Mouse (Mus musculus) lung, embryonic 14.5 days (tissue): ENCODE measurements around the gene Arsb. TPM values are rescaled to one million over a fixed set of nuclear protein-coding genes. Genes with fewer than 3 reads are reported as not detected.
A peak's percentile ranks its signal among the peaks of the same experiment; 100 is the strongest.

Source experiments
- ATAC-seq: fragments of 200-750 bp; cut with Nextera tagmentation; 2 replicates; pipeline ENCODE4 v1.8.0; 2017; ENCODE audit warnings: mild to moderate bottlenecking, moderate TSS enrichment, moderate library complexity; ENCODE audit not compliant: insufficient read depth
- DNase-seq: peaks from one replicate; pipeline ENCODE4 v3.0.0-alpha.2; 2015
- H3K27ac ChIP-seq: fragments of 300-500 bp; sonication (generic); 2 replicates; pipeline ENCODE4 v1.5.1; 2014; ENCODE audit warnings: low read depth, mild to moderate bottlenecking, moderate library complexity
- H3K27me3 ChIP-seq: fragments of 300-500 bp; sonication (generic); 2 replicates; pipeline ENCODE4 v1.6.1; 2014; ENCODE audit warnings: low read length, control low read depth; ENCODE audit not compliant: insufficient read depth
- H3K36me3 ChIP-seq: fragments of 300-500 bp; sonication (generic); 2 replicates; pipeline ENCODE4 v1.6.1; 2014; ENCODE audit warnings: control low read depth; ENCODE audit not compliant: insufficient read depth
- H3K4me1 ChIP-seq: fragments of 300-500 bp; sonication (generic); 2 replicates; pipeline ENCODE4 v1.6.1; 2014; ENCODE audit warnings: antibody characterized with exemption, control low read depth; ENCODE audit not compliant: insufficient read depth
- H3K4me2 ChIP-seq: fragments of 300-500 bp; sonication (generic); 2 replicates; pipeline ENCODE4 v1.6.1; 2014; ENCODE audit warnings: mild to moderate bottlenecking
- H3K4me3 ChIP-seq: fragments of 300-500 bp; sonication (generic); 2 replicates; pipeline ENCODE4 v1.5.1; 2014; ENCODE audit warnings: low read depth, low read length
- H3K9ac ChIP-seq: fragments of 300-500 bp; sonication (generic); 2 replicates; pipeline ENCODE4 v1.6.1; 2014
- H3K9me3 ChIP-seq: fragments of 300-500 bp; sonication (generic); 2 replicates; pipeline ENCODE4 v1.6.1; 2016; ENCODE audit warnings: low read depth, low read length, control low read depth
- CTCF ChIP-seq: IDR thresholded peaks from 2 replicates; pipeline ENCODE4 v1.5.1; 2016; ENCODE audit warnings: antibody characterized with exemption, low read depth
- WGBS: fragments of 180-500 bp; shearing (Covaris S2); extraction: QIAGEN DNeasy Blood & Tissue Kit; methylation state at CpG from one replicate; pipeline ENCODE4 v1.1.7; 2014; 5-methylcytosine and 5-hydroxymethylcytosine counted together
- polyA plus RNA-seq: library from polyadenylated mRNA; unstranded; fragments of >200 nt; fragmentation: Nextera tagmentation; extraction: Ambion mirVana; gene quantifications from 2 replicates; pipeline ENCODE4 v1.2.1, GENCODE M21; 2014

The Arsb gene
- polyA plus RNA-seq, 1 experiment from 2014 or later: 20.3 TPM

DNA sequence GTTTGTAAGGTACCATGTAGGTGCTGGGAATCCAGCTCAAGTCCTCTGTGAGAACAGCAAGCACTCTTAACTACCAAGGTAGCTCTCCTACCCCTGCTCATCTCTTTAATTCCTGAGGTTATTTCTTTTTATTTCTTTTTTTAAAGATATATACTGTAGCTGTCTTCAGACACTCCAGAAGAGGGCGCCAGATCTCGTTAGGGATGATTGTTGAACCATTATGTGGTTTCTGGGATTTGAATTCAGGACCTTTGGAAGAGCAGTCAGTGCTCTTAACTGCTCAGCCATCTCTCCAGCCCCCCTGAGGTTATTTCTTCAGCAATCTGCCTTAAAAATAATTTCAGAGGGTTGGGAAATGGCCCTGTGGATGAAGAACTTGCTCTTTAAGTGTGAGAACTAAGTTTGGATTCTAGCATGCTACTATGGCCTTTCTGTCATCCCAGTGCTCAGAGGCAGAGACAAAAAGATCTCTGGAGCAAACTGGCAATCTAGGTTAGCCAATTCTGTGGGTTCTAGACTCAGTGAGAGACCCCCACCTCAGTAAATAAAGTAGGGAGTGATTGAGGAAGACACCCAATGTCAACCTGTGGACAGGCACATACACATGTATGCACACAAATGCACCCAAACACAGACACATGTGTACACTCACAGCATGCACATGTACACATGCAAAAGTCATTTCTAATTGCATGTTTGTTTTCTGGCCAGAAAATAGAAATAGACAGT lies 58.3 kb downstream of the Arsb start:
- Histone ChIP-seq H3K36me3 (no peaks in the 10 kb centered on the region), H3K4me2 (no peak overlapping the region), H3K9me3 (peaks cover 3% of the 10 kb centered on the region; the same call in 1 of the 2 replicates), H3K4me3 (no peak overlapping the region), H3K27me3 (no peaks in the 10 kb centered on the region), H3K4me1 (peaks cover 4% of the 10 kb centered on the region; the same call in 1 of the 2 replicates), H3K9ac (no peak overlapping the region), H3K27ac (no peak overlapping the region)
- TF ChIP-seq CTCF: peak; percentile 34; the same call in 1 of the 2 replicates
- DNase-seq (no peak), ATAC-seq (no peak)
- WGBS: 58% methylated on average over 2 of the region's 2 CpGs

DNA sequence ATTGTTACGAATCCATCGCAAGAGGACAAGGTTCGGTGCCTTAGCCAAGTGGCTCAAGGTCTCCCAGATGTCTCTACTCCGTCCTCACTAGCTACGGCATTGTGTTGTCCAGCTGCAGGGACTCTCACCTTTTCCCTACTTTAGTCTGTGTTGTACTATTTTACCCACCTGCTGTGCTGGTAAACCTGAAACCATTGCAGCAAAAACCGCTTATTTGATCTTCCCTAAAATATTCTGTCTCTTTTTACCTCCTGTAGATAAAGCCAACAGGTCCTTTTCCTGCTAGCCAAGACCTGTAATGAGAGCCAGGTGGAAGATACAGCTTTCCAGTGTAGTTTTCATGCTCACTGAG lies 58.8 kb downstream of the Arsb start:
- no peak overlapping the region for H3K27ac ChIP-seq
- WGBS: 85% methylated on average over 6 of the region's 6 CpGs

DNA sequence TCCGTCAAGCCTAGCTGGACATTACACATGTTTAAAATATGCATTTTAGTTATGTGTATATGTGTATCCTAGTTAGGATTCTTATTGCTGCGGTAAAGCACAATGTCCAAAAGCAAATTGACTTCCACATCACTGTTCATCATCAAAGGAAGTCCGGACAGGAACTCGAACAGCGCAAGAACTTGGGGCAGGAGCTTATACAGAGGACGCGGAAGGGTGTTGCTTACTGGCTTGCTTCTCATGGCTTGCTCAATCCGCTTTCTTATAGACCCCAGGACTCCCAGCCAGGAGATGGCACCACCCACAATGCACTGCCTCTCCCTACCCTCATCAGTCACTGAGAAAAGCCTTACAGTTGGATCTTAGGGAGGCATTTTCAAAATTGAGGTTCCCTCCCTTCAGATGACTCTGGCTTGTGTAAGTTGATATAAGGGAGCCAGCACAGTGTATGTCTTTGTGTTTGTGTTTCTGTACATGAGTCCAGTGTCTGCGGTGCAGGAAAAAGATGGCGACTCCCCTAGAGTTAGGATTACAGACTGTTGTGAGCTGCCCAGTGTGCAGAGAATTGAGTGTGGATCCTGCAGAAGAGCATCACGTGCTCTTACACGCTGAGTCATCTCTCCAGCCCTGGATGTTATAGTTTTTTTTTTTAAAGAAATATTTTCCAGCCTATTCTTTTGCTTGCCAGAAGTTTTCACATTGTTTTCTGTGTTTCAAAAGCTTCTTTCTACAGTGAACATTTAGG lies 66.2 kb downstream of the Arsb start:
- Histone ChIP-seq H3K27ac (peak overlapping the region; percentile 93), H3K4me1 (peaks cover 26% of the 10 kb centered on the region), H3K4me2 (no peak overlapping the region), H3K36me3 (no peaks in the 10 kb centered on the region), H3K9me3 (no peaks in the 10 kb centered on the region), H3K4me3 (no peak overlapping the region), H3K27me3 (no peaks in the 10 kb centered on the region), H3K9ac (no peak overlapping the region)
- DNase-seq (peak; percentile 32), ATAC-seq (no peak)
- WGBS: 69% methylated on average over 12 of the region's 12 CpGs
- TF ChIP-seq CTCF: no peak

More for the DNA sequence above, 58.8 kb downstream of the Arsb start:
- H3K27me3 ChIP-seq: no peaks in the 10 kb centered on the region
- TF ChIP-seq CTCF: no peak
- ATAC-seq: no peak
- no peak overlapping the region for H3K9ac ChIP-seq
- no peak overlapping the region for H3K4me3 ChIP-seq
- no peak overlapping the region for H3K4me2 ChIP-seq
- H3K36me3 ChIP-seq: no peaks in the 10 kb centered on the region
- H3K9me3 ChIP-seq: peaks cover 3% of the 10 kb centered on the region; the same call in 1 of the 2 replicates
- no peak for DNase-seq
- peaks cover 4% of the 10 kb centered on the region; the same call in 1 of the 2 replicates for H3K4me1 ChIP-seq

DNA sequence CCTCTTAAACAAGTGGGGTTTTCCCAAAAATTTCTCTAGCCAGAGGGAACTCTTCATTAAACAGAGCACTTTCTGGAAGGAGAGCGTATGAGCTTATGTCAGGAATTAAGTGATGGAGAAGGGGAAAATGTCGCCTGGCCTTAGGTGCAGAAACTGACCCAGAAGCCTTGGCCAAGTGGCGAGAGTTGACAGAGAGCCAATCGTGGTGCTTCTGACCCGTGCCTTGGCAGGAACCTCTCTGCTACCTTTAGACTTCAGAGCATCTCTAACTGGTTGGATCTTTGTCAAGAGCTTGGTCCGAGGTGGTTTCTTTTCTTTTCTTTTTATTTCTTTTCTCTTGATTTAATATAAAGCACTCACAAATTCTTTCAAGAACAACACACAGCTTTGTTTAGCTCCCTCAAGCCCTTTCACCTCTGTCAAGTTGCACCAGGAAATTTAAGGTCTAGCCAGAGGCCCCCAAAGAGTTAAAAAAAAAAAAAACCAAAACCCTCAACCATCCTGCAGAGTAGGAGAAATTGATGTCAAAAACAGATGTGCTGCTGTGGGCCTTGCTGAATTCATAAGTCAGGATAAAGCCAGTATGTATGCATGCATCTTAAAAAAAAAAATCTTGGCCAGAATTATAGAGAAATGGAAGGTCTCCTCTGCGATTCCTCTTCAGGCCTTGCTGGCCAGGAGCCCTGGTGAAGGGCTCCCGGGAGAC lies 67.2 kb downstream of the Arsb start:
- H3K4me2 ChIP-seq: peak overlapping the region; percentile 33; the same call in 1 of the 2 replicates
- H3K4me3 ChIP-seq: no peak overlapping the region
- H3K9ac ChIP-seq: no peak overlapping the region
- ATAC-seq (no peak), DNase-seq (no peak)
- peaks cover 26% of the 10 kb centered on the region for H3K4me1 ChIP-seq
- TF ChIP-seq CTCF: no peak
- peak overlapping the region; percentile 93 for H3K27ac ChIP-seq
- no peaks in the 10 kb centered on the region for H3K36me3 ChIP-seq
- 30% methylated on average over 8 of the region's 8 CpGs for WGBS
- no peaks in the 10 kb centered on the region for H3K9me3 ChIP-seq
- no peaks in the 10 kb centered on the region for H3K27me3 ChIP-seq

- no peaks in the 10 kb centered on the region for H3K27me3 ChIP-seq
- H3K4me2 ChIP-seq: peak overlapping the region; percentile 33; the same call in 1 of the 2 replicates
- no peak for TF ChIP-seq CTCF
- H3K27ac ChIP-seq: peak overlapping the region; percentile 93
- peak; percentile 95 for ATAC-seq
- H3K4me1 ChIP-seq: peaks cover 26% of the 10 kb centered on the region
- no peaks in the 10 kb centered on the region for H3K36me3 ChIP-seq
- DNase-seq: peak; percentile 85
- no peak overlapping the region for H3K4me3 ChIP-seq
- 8% methylated on average over 10 of the region's 10 CpGs for WGBS
- H3K9me3 ChIP-seq: no peaks in the 10 kb centered on the region
- no peak overlapping the region for H3K9ac ChIP-seq
Measured at GRCm38 (mm10) chr13:93839137-93839630, 67.8 kb downstream of the Arsb start.

- H3K36me3 ChIP-seq: no peaks in the 10 kb centered on the region
- H3K4me1 ChIP-seq: peaks cover 26% of the 10 kb centered on the region
- no peaks in the 10 kb centered on the region for H3K27me3 ChIP-seq
- TF ChIP-seq CTCF: no peak
- 18% methylated on average over 2 of the region's 2 CpGs for WGBS
- ATAC-seq (no peak), DNase-seq (no peak)
- no peak overlapping the region for H3K4me3 ChIP-seq
- H3K4me2 ChIP-seq: 0 out of 2 replicates have a peak overlapping the region, but pooled peaks have one; percentile 14
- no peaks in the 10 kb centered on the region for H3K9me3 ChIP-seq
- H3K27ac ChIP-seq: peak overlapping the region; percentile 93
- no peak overlapping the region for H3K9ac ChIP-seq
Measured at GRCm38 (mm10) chr13:93839721-93840120, 68.3 kb downstream of the Arsb start.
